Mouse (Mus musculus) C2C12 (cell line): Measurements from ENCODE around the gene Emsy. TPM values are rescaled to one million over a fixed set of nuclear protein-coding genes. Genes with fewer than 3 reads are reported as not detected.

Experiments used
- H3K27me3 ChIP-seq: one replicate; pipeline ENCODE4 v1.6.1; 2011; ENCODE audit not compliant: control insufficient read depth, insufficient read depth, insufficient read length
- H3K36me3 ChIP-seq: one replicate; pipeline ENCODE4 v1.6.1; 2011; ENCODE audit not compliant: control insufficient read depth, insufficient read depth
- H3K4me3 ChIP-seq: one replicate; pipeline ENCODE4 v1.5.1; 2011; ENCODE audit warnings: mild to moderate bottlenecking, control low read depth; ENCODE audit not compliant: poor library complexity, insufficient read depth, severe bottlenecking
- H3K79me2 ChIP-seq: one replicate; pipeline ENCODE4 v1.6.1; 2011; ENCODE audit not compliant: control insufficient read depth, insufficient read depth
- H3K79me3 ChIP-seq: one replicate; pipeline ENCODE4 v1.6.1; 2011; ENCODE audit warnings: low read depth, control low read depth
- H3ac ChIP-seq: one replicate; pipeline ENCODE3; 2011; ENCODE audit warnings: low read depth; ENCODE audit not compliant: control insufficient read depth, insufficient read length
- CEBPB ChIP-seq: IDR thresholded peaks from one replicate; pipeline ENCODE4 v1.6.1; 2011; ENCODE audit warnings: low read depth, mild to moderate bottlenecking, control low read depth, moderate library complexity
- CTCF ChIP-seq: IDR thresholded peaks from one replicate; pipeline ENCODE4 v1.5.1; 2011; ENCODE audit not compliant: control insufficient read depth, insufficient read depth, insufficient read length
- FOSL1 ChIP-seq: IDR thresholded peaks from one replicate; pipeline ENCODE4 v1.8.0; 2011; ENCODE audit warnings: mild to moderate bottlenecking, low read length; ENCODE audit not compliant: poor library complexity, insufficient read depth, severe bottlenecking
- MAX ChIP-seq: IDR thresholded peaks from one replicate; pipeline ENCODE4 v1.6.1; 2011; ENCODE audit warnings: mild to moderate bottlenecking, control low read depth
- MYOD1 ChIP-seq: IDR thresholded peaks from one replicate; pipeline ENCODE4 v1.6.1; 2011; ENCODE audit warnings: low read depth; ENCODE audit not compliant: control insufficient read depth, insufficient read length
- MYOG ChIP-seq: IDR thresholded peaks from one replicate; pipeline ENCODE4 v1.6.1; 2011; ENCODE audit not compliant: control insufficient read depth, insufficient read length; ENCODE audit errors: extremely low read depth
- USF1 ChIP-seq: IDR thresholded peaks from one replicate; pipeline ENCODE4 v1.6.1; 2011; ENCODE audit warnings: low read depth, mild to moderate bottlenecking, control low read depth, moderate library complexity
- long read RNA-seq, 2 experiments: library from polyadenylated mRNA; unstranded; transcript quantifications; one replicate each; pipeline ENCODE4 v2.0.0; 2019 to 2020
- polyA plus RNA-seq: library from polyadenylated mRNA; unstranded; fragments of >200 nt; fragmentation: generic; extraction: Trizol; gene quantifications from one replicate; pipeline ENCODE4 v1.2.1, GENCODE M21; 2012; ENCODE audit warnings: missing spikeins

Gene Emsy
- 12.1 TPM for polyA plus RNA-seq
- long read RNA-seq, experiment 1, full-length matches to known transcripts: 1 of 6 reads
- long read RNA-seq, experiment 1, partial matches to known transcripts: 2 of 6 reads
- long read RNA-seq, experiment 1, other reads (novel, unspliced or antisense): 3 of 6 reads
- long read RNA-seq, experiment 2, full-length matches to known transcripts: 5 of 50 reads
- long read RNA-seq, experiment 2, partial matches to known transcripts: 3 of 50 reads
- long read RNA-seq, experiment 2, other reads (novel, unspliced or antisense): 42 of 50 reads

GRCm38 (mm10) chr7:98656531-98657221 lies at the start of gene Emsy:
Gene Emsy (minus strand): TSS chr7:98656783.
- Histone ChIP-seq H3K79me3 (peaks cover 37% of the 10 kb centered on the region), H3ac (peak within 1 kb of the TSS; percentile 89), H3K4me3 (peak within 1 kb of the TSS; percentile 92), H3K79me2 (peaks cover 55% of the 10 kb centered on the region), H3K36me3 (peaks cover 13% of the 10 kb centered on the region), H3K27me3 (no peaks in the 10 kb centered on the region)
- peak; percentile 84 for TF ChIP-seq USF1
- no peak for TF ChIP-seq MAX

- H3ac ChIP-seq: no peak overlapping the region
- no peaks in the 10 kb centered on the region for H3K27me3 ChIP-seq
- no peak for TF ChIP-seq CTCF
- TF ChIP-seq MAX: no peak
- no peak for TF ChIP-seq MYOD1
- TF ChIP-seq USF1: no peak
- TF ChIP-seq FOSL1: no peak
- TF ChIP-seq MYOG: no peak
- H3K79me3 ChIP-seq: peaks cover 45% of the 10 kb centered on the region
- peaks cover 61% of the 10 kb centered on the region for H3K79me2 ChIP-seq
- peaks cover 6% of the 10 kb centered on the region for H3K36me3 ChIP-seq
- peak overlapping the region; percentile 69 for H3K4me3 ChIP-seq
Measured at GRCm38 (mm10) chr7:98704276-98704675, 47.7 kb upstream of the Emsy start.

- peak overlapping the region; percentile 95 for H3ac ChIP-seq
- H3K27me3 ChIP-seq: no peaks in the 10 kb centered on the region
- TF ChIP-seq MAX (no peak), CTCF (no peak), FOSL1 (no peak), USF1 (no peak), MYOD1 (no peak), MYOG (no peak), CEBPB (no peak)
- peaks cover 52% of the 10 kb centered on the region for H3K79me2 ChIP-seq
- H3K36me3 ChIP-seq: peaks cover 6% of the 10 kb centered on the region
- peaks cover 42% of the 10 kb centered on the region for H3K79me3 ChIP-seq
- H3K4me3 ChIP-seq: peak overlapping the region; percentile 69
Measured at GRCm38 (mm10) chr7:98703365-98703881, 46.8 kb upstream of the Emsy start.

GRCm38 (mm10) chr7:98702283-98703240 lies 46.0 kb upstream of the Emsy start, which contains the start of gene Thap12:
Gene Thap12 (plus strand): TSS chr7:98703103.
- Histone ChIP-seq H3K4me3 (peak within 1 kb of the TSS; percentile 69), H3ac (peak within 1 kb of the TSS; percentile 95), H3K79me2 (peaks cover 44% of the 10 kb centered on the region), H3K27me3 (no peaks in the 10 kb centered on the region), H3K36me3 (peaks cover 3% of the 10 kb centered on the region), H3K79me3 (peaks cover 41% of the 10 kb centered on the region)
- TF ChIP-seq CTCF (peak; percentile 89), USF1 (no peak)

- Histone ChIP-seq H3K27me3 (no peaks in the 10 kb centered on the region), H3K4me3 (peak overlapping the region; percentile 38), H3K36me3 (no peaks in the 10 kb centered on the region), H3ac (peak overlapping the region; percentile 81), H3K79me2 (peaks cover 37% of the 10 kb centered on the region), H3K79me3 (peaks cover 33% of the 10 kb centered on the region)
- no peak for TF ChIP-seq USF1
- TF ChIP-seq MYOG: no peak
- no peak for TF ChIP-seq MYOD1
- no peak for TF ChIP-seq MAX
- no peak for TF ChIP-seq CTCF
- no peak for TF ChIP-seq FOSL1
- no peak for TF ChIP-seq CEBPB
Measured at GRCm38 (mm10) chr7:98701771-98702170, 45.2 kb upstream of the Emsy start.
